Mouse (Mus musculus) Patski (cell line): ENCODE data around the gene Mgat4c. TPM values are rescaled to one million over a fixed set of nuclear protein-coding genes. Genes with fewer than 3 reads are reported as not detected.
"Not testable (repeated sequence)": the region's sequence is repeated elsewhere in the genome, so short reads cannot be mapped to it uniquely, and the experiment has no call there.

ENCODE experiments used
- ATAC-seq: fragments of 100-300 bp; one replicate; pipeline ENCODE4 v1.8.0; 2021
- CTCF ChIA-PET: fragments of 350-600 bp; sonication (Branson Sonifier 250); formaldehyde crosslinking; loops from one replicate; lab custom pipeline; 2022; ENCODE audit warnings: inconsistent platforms; lab: Charles Lee
- POLR2A ChIA-PET: fragments of 350-600 bp; sonication (Branson Sonifier 250); formaldehyde crosslinking; loops from one replicate; lab custom pipeline; 2022; ENCODE audit warnings: antibody characterized with exemption, inconsistent platforms; lab: Charles Lee
- DNase-seq: peaks from one replicate; pipeline ENCODE4 v3.0.0-alpha.2; 2011; ENCODE audit warnings: low read depth, low spot score
- H3K27me3 ChIP-seq: fragments of 371-371 bp; one replicate; pipeline ENCODE4 v1.5.1; 2021
- CTCF ChIP-seq: fragments of 100-300 bp; IDR thresholded peaks from one replicate; pipeline ENCODE4 v1.5.1; 2021
- in situ Hi-C: fragments of 300-500 bp; cut with MboI; formaldehyde crosslinking; loops from 3 replicates; pipeline ENCODE4 v1.11.1; 2018; ENCODE audit warnings: low pct_unique_long_range_greater_than_20kb, mixed read lengths
- polyA plus RNA-seq: library from polyadenylated mRNA; unstranded; gene quantifications from one replicate; pipeline ENCODE4 v1.2.3, GENCODE M21; 2021

Mgat4c gene
- polyA plus RNA-seq, 1 experiment from 2014 or later = 0.15 TPM

DNA sequence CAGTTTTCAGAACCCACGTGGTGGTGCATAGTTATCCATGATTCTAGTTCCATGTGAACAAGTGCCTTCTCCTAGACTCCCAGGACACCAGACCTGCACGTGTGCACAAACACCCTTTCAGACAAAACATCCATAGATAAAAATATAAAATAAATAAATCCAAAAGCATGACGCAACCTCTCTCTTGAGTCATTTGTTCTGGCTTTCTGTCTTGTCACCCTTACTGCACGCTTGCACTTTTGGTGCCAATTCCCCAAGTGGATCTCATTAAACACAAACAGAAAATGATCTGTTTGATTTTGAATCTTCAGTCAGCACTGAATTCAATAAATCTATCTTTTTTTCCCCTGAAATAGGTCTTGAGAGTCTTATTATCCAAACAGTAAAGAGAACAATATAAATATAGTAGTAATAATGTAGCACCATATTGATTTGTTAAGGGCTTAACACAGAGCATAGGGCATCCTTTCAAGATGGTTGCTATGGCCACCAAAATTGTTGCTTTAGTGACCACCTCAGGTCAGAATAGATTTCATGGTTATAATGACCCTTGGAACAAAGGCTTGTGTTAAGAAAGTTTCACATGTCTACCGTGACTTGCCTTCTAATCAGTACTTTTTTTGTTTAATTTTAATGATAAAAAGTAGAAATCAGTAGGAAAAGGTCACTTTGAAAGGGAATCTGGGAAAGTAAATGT lies 684.5 kb downstream of the Mgat4c start:
- in situ Hi-C loops = no loop called here
- DNase-seq (no peak), ATAC-seq (no peak)
- POLR2A ChIA-PET = no interaction called here
- CTCF ChIA-PET = no interaction called here
- no peaks in the 10 kb centered on the region for H3K27me3 ChIP-seq
- no peak for TF ChIP-seq CTCF

- ChIA-PET CTCF (interaction anchor here (0.7 kb wide), 1 partner anchor 26 kb away, joined by 3 read pairs; no protein-coding TSS in a partner anchor), POLR2A (no interaction called here)
- DNase-seq (no peak), ATAC-seq (no peak)
- in situ Hi-C loops = no loop called here
- TF ChIP-seq CTCF = no peak
- peaks cover 7% of the 10 kb centered on the region for H3K27me3 ChIP-seq
These were observed 689.3 kb downstream of the Mgat4c start for GRCm38 (mm10) chr10:102370576-102370975.

DNA sequence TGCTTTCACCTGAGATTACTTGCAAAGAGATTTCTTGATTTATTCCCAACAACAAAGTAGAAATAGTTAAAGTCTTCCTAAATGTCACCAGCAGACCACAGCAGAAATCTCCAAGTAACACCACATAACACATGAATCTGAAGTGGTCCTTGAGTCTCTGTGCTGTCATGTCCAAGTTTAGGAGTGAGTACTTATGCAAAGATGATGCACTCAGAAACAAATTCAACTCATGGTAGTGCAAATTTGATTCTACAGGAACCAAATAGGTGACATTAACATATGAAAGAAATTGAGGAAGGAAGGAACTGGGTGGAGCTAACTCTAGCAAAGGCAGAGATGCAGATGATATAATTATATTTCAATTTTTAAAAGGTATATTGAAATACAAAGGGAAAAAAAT lies 690.8 kb downstream of the Mgat4c start:
- POLR2A ChIA-PET = no interaction called here
- in situ Hi-C loops = no loop called here
- no peak for DNase-seq
- no peak for TF ChIP-seq CTCF
- H3K27me3 ChIP-seq = peaks cover 7% of the 10 kb centered on the region
- CTCF ChIA-PET = no interaction called here
- no peak for ATAC-seq

GRCm38 (mm10) chr10:102374061-102374460 lies 692.8 kb downstream of the Mgat4c start:
- in situ Hi-C loops = no loop called here
- no peak for TF ChIP-seq CTCF
- ChIA-PET CTCF (no interaction called here), POLR2A (no interaction called here)
- H3K27me3 ChIP-seq = peaks cover 7% of the 10 kb centered on the region
- ATAC-seq = no peak
- no peak for DNase-seq

GRCm38 (mm10) chr10:102377377-102377776 lies 696.1 kb downstream of the Mgat4c start:
- DNase-seq (no peak), ATAC-seq (no peak)
- ChIA-PET POLR2A (no interaction called here), CTCF (no interaction called here)
- in situ Hi-C loops = no loop called here
- peaks cover 3% of the 10 kb centered on the region for H3K27me3 ChIP-seq
- TF ChIP-seq CTCF = no peak

GRCm38 (mm10) chr10:102389223-102389622 lies 707.9 kb downstream of the Mgat4c start:
- ChIA-PET CTCF (no interaction called here), POLR2A (no interaction called here)
- TF ChIP-seq CTCF = no peak
- peaks cover under 1% of the 10 kb centered on the region for H3K27me3 ChIP-seq
- in situ Hi-C loops = no loop called here
- DNase-seq (no peak), ATAC-seq (no peak)

GRCm38 (mm10) chr10:102417654-102418272 lies 736.5 kb downstream of the Mgat4c start:
- in situ Hi-C loops = no loop called here
- no peak for ATAC-seq
- DNase-seq = no peak
- TF ChIP-seq CTCF = peak; percentile 37
- peaks cover 28% of the 10 kb centered on the region for H3K27me3 ChIP-seq
- ChIA-PET CTCF (interaction anchor here (1.4 kb wide), 1 partner anchor 12 kb away, joined by 5 read pairs; no protein-coding TSS in a partner anchor), POLR2A (no interaction called here)

DNA sequence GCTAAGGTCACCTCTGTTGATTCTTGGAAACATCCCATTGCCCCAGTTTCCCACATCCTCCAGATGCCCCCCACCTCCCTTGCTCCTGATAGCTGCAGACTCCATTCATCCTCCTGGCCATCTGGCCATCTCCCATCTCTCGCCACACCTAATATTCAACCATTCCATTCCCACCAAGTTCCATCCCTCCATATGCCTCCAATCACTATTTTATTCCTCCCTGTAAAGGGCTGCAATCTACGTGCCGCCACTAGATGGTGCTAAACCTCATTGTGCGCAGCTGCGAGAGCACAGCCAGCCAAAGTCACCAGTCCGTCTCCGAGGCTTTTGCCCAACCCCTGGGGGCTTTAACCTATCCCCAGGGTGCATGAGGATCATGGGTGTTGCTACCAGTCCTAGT lies 753.8 kb downstream of the Mgat4c start:
- peaks cover 25% of the 10 kb centered on the region for H3K27me3 ChIP-seq
- CTCF ChIA-PET = interaction anchor here (1.4 to 1.8 kb wide), 2 partner anchors 9 to 14 kb away, joined by 4 to 5 read pairs; no protein-coding TSS in a partner anchor
- POLR2A ChIA-PET, DNase-seq: not testable (repeated sequence)
- ATAC-seq = peak; percentile 60
- in situ Hi-C loops = loop anchor here (25.0 kb wide), 2 partner anchors 1698 to 1798 kb away; no protein-coding TSS in a partner anchor
- peak; percentile 78 for TF ChIP-seq CTCF

DNA sequence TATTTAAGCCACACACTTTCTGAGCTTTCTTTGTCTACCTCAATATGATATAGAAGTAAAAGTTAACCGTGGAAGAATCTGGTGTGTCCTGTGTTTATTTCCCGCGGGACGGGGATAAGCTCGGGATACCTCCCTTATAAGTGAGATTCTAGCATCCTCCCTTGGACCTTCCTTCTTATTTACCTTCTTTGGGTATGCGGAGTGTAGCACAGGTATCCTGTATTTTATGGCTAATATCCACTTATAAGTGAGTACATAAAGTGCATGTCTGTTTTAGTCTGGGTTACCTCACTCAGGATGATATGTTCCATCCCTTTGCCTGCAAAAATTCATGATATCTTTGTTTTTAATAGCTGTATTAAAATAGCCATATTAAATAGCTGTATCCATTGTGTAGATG lies 754.2 kb downstream of the Mgat4c start:
- DNase-seq, POLR2A ChIA-PET, ATAC-seq: not testable (repeated sequence)
- H3K27me3 ChIP-seq = peaks cover 25% of the 10 kb centered on the region
- in situ Hi-C loops = loop anchor here (25.0 kb wide), 2 partner anchors 1698 to 1798 kb away; no protein-coding TSS in a partner anchor
- CTCF ChIA-PET = interaction anchor here (0.9 to 1.8 kb wide), 3 partner anchors 10 to 17 kb away, joined by 3 to 5 read pairs (median 4); no protein-coding TSS in a partner anchor
